Mouse (Mus musculus): ENCODE results near the gene St3gal5.

Gene St3gal5

GRCm38 (mm10) chr6:72098021-72098655 is 746 bp downstream of the St3gal5 start:
- in situ Hi-C loops (cut with MboI, MseI) = no loop called here

- in situ Hi-C loops (cut with MboI, MseI) = no loop called here
Measured at GRCm38 (mm10) chr6:72098691-72099090, 1.3 kb downstream of the St3gal5 start.

GRCm38 (mm10) chr6:72099281-72099680 is 1.9 kb downstream of the St3gal5 start:
- in situ Hi-C loops (cut with MboI, MseI) = no loop called here

- in situ Hi-C loops (cut with MboI, MseI) = no loop called here
Measured at GRCm38 (mm10) chr6:72100171-72100570, 2.8 kb downstream of the St3gal5 start.

GRCm38 (mm10) chr6:72100939-72101338 is 3.5 kb downstream of the St3gal5 start:
- in situ Hi-C loops (cut with MboI, MseI) = no loop called here

GRCm38 (mm10) chr6:72101386-72101785 is 4.0 kb downstream of the St3gal5 start:
- in situ Hi-C loops (cut with MboI, MseI) = no loop called here

DNA sequence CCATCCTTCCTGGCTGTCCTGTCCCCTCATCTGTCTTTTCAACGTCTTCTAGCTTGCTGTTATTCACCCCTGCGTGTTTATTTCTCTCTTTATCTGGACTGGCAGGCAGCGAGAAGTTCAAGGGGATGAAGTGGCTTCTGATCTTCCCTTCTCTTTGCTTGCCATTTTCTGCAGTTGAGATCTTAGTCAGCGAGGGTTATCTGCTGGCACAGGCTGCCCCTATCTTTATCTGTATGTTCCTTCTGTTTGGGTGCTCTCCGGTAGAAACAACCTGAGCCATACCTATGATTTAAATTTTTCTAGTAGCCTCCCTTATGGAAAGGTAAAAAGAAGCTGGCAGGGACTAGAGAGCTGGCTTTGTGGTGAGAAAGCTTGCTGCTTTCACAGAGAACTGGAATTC is 4.7 kb downstream of the St3gal5 start:
- in situ Hi-C loops (cut with MboI, MseI) = no loop called here

- in situ Hi-C loops (cut with MboI, MseI) = no loop called here
Measured at GRCm38 (mm10) chr6:72104534-72104933, 7.1 kb downstream of the St3gal5 start.

- in situ Hi-C loops (cut with MboI, MseI) = no loop called here
Measured at GRCm38 (mm10) chr6:72108941-72109892, 11.8 kb downstream of the St3gal5 start.

GRCm38 (mm10) chr6:72110577-72110976 is 13.2 kb downstream of the St3gal5 start:
- in situ Hi-C loops (cut with MboI, MseI) = no loop called here

DNA sequence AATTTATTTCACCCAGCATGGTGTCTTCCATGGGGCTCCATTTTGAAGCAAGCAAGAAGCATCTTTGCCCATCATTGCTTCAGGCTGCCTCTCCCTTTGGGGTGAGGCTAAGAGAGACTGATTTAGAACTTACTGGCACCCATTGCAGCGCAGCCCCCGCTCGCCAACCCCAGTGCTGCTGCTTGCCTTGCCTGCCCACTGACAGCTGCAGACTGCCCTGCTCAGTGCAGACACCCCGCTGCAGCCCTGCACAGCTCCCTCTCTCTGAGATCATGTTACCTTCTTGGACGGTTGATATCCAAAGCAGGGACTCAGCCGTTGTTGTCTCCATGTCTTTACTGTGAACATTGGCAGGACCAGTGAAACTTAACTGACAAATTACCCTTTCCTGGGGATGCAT is 15.2 kb downstream of the St3gal5 start:
- in situ Hi-C loops (cut with MboI, MseI) = no loop called here

DNA sequence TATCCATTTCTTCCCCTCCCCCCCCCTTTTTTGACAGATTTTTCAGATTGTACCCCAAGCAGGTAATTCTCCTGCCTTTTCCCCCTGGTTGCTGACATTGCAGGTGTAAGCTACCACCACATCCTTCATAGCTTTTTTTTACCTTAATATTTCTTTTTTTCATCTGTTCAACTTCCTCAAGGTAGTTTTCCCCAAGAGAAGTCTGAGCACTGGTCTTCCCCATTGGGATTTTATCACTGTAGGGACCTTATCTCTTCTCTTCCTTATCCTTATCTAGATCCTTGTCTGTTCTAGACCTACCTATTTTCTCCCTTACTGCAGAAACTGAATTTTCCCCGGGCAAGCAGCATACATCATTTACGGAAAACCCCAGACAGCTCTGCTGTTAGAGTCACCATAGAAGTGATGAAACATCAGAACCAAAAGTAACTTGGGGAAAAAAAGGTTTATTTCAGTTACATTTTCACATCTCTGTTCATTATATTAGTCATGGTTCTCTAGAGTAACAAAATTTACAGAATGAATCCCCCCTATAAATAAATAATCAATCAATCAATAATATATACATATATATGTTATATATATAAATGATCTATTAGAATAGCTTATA is 15.8 kb downstream of the St3gal5 start:
- in situ Hi-C loops (cut with MboI, MseI) = no loop called here

DNA sequence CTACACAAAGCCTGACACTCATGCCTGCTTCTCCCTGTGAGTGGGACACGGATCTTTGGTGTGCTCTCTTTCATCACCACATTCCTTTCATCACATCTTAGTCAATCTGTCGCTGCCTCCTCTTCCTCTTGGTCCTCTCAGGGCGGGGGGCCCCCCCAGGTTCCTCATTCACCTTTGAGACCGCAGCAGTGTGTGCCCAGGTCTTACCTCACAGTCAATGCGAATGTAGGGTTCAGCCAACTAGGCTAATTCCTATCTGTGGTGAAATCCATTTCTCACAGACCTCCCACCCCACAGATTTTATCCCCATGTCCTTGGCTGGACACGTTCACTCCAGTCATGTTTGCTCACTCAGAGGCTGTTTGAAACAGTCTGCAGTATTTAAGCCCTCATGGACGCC is 17.5 kb downstream of the St3gal5 start:
- in situ Hi-C loops (cut with MboI, MseI) = no loop called here

DNA sequence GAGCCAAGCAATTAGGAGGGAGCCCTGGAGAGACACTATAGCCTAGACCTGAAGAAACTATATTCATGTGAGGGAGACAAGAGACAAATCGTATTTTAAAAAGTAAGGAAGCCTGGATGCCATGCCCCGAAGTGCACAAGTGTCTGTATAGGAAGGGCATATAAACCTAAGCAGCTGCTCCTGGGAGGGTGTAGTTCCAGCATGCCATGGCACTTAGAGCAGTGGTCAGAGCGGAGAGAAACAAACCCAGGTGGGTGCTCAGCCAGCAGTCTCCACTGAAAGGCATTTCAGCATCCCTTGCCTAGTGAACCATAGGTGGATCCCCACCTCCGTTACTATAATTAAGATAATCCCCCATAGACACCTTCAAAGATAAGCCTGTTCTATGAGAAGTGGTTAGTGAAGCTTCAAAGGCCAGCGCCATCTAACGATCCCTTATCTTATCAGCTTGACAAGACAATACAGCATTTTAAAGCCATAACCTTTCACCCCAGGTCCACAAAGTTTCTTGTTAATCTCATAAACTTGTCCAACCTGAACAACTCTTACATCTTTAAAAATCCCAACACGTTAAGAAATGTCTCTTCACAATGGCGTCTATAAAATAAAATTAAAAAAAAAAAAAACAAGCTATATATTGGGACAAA is 20.1 kb downstream of the St3gal5 start:
- in situ Hi-C loops (cut with MboI, MseI) = no loop called here

- in situ Hi-C loops (cut with MboI, MseI) = no loop called here
Measured at GRCm38 (mm10) chr6:72119870-72120269, 22.5 kb downstream of the St3gal5 start.

DNA sequence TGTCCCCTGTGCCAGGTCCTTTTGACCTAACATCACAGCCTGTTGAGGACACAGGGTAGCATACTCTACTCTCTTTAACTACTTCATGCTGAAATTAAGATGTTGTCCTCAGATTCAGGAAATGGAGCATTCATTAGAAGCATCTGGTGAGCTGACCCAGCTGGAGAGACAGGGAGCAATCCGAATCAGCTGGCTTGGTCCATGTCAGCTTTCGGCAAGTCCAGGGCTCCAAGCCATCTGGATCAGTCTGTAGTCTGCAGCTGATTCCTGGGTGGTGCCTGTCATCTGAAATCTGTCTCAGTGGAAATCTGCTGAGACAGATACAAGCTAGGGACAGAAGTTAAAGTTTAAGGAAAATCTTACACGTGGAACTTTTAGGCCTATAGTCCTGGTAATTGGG is 23.9 kb downstream of the St3gal5 start:
- in situ Hi-C loops (cut with MboI, MseI) = no loop called here

GRCm38 (mm10) chr6:72122515-72122914 is 25.1 kb downstream of the St3gal5 start:
- in situ Hi-C loops (cut with MboI, MseI) = no loop called here

GRCm38 (mm10) chr6:72124315-72125103 is 27.1 kb downstream of the St3gal5 start:
- in situ Hi-C loops (cut with MboI, MseI) = no loop called here

GRCm38 (mm10) chr6:72126128-72126917 is 28.9 kb downstream of the St3gal5 start:
- in situ Hi-C loops (cut with MboI, MseI) = no loop called here

DNA sequence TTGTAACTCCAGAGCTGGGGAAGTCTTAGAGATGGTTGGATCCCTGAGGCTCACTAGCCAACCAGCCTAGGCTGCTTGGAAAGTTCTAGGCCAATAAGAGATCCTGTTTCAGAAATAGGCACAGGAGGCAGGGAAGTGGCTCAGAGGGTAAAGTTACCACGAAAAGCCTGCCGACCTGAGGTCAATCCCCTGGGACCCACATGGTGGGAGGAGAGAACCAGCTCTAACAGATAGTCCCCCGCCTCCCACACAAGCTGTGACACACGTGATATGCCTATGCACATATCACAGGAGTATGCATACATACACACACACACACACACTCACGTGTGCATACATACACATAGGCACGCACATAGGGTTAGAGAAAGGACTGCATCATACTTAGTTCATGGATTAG is 32.7 kb downstream of the St3gal5 start:
- in situ Hi-C loops (cut with MboI, MseI) = no loop called here

All from T-helper 2 cell (primary cell).